8 mouse cellular contexts compared by ENCODE assay signal in genomic region chr5:137656977-137657376, GRCm38 (mm10). TPM values are rescaled to one million over a fixed set of nuclear protein-coding genes. Genes with fewer than 3 reads are reported as not detected.
DNase-seq lines count a peak whose midpoint lies in the region; ATAC-seq and TF ChIP-seq lines count a peak whose summit lies in the region.

No protein-coding gene starts in this region.

- H3K4me1 ChIP-seq in CH12.LX (ENCODE audit: control insufficient read depth in 1 of 2, insufficient read depth in 2 of 2): peaks cover 0 to 8% of the 10 kb centered on the region in 2 experiments; a peak in 2 of 4 replicates
- H3K4me1 ChIP-seq in embryonic facial prominence, embryonic 14.5 days (ENCODE audit: control insufficient read depth, insufficient read depth, low read length): no peaks in the 10 kb centered on the region
- H3K4me1 ChIP-seq in heart, postnatal 0 days (ENCODE audit: control insufficient read depth, insufficient read depth): no peaks in the 10 kb centered on the region
- no peaks in the 10 kb centered on the region for H3K4me1 ChIP-seq in liver, embryonic 14.5 days (replicated peaks; ENCODE audit: control insufficient read depth in 2 of 2, insufficient read depth in 2 of 2, low read length in 1 of 2)
- no peaks in the 10 kb centered on the region for H3K4me1 ChIP-seq in neural tube, embryonic 13.5 days (replicated peaks)

- H3K4me3 ChIP-seq in CH12.LX (replicated peaks in 1 of 3; ENCODE audit: low read depth in 2 of 3, low read length in 2 of 3, poor library complexity in 1 of 3): no peak overlapping the region
- H3K4me3 ChIP-seq in embryonic facial prominence, embryonic 14.5 days (ENCODE audit: low read depth, low read length): no peak overlapping the region
- H3K4me3 ChIP-seq in heart, postnatal 0 days (ENCODE audit: low read depth, low read length): no peak overlapping the region
- no peak overlapping the region for H3K4me3 ChIP-seq in liver, embryonic 14.5 days (ENCODE audit: insufficient read depth in 1 of 2, low read depth in 2 of 2, low read length in 2 of 2)
- H3K4me3 ChIP-seq in neural tube, embryonic 13.5 days: no peak overlapping the region

- peaks cover 16 to 79% of the 10 kb centered on the region in 2 experiments for H3K36me3 ChIP-seq in CH12.LX (replicated peaks in 1 of 2; ENCODE audit: control insufficient read depth in 1 of 2, insufficient read depth in 1 of 2, low read length in 1 of 2)
- H3K36me3 ChIP-seq in embryonic facial prominence, embryonic 14.5 days (ENCODE audit: control insufficient read depth, insufficient read depth, low read length): peaks cover 21% of the 10 kb centered on the region
- H3K36me3 ChIP-seq in heart, postnatal 0 days (replicated peaks; ENCODE audit: control insufficient read depth, insufficient read depth, low read length): peaks cover 37% of the 10 kb centered on the region
- peaks cover 81% of the 10 kb centered on the region for H3K36me3 ChIP-seq in liver, embryonic 14.5 days (replicated peaks; ENCODE audit: control insufficient read depth, insufficient read depth, low read depth)
- H3K36me3 ChIP-seq in neural tube, embryonic 13.5 days: peaks cover 49% of the 10 kb centered on the region

- no peak overlapping the region for H3K27ac ChIP-seq in CH12.LX (ENCODE audit: insufficient read depth, low read depth)
- H3K27ac ChIP-seq in embryonic facial prominence, embryonic 14.5 days (replicated peaks; ENCODE audit: low read depth, low read length): no peak overlapping the region
- H3K27ac ChIP-seq in heart, postnatal 0 days (ENCODE audit: low read depth): 0 out of 2 replicates have a peak overlapping the region, but pooled peaks have one; percentile 47
- H3K27ac ChIP-seq in liver, embryonic 14.5 days: no peak overlapping the region
- peak overlapping the region; percentile 9; the same call in 1 of the 2 replicates for H3K27ac ChIP-seq in neural tube, embryonic 13.5 days (replicated peaks)

- ATAC-seq in embryonic facial prominence, embryonic 14.5 days (ENCODE audit: low read depth): peak; percentile 72
- peak; percentile 69 for ATAC-seq in heart, postnatal 0 days (ENCODE audit: insufficient read depth, low read depth)
- no peak for ATAC-seq in liver, embryonic 14.5 days (ENCODE audit: insufficient read depth)
- peak; percentile 57; the same call in 1 of the 2 replicates for ATAC-seq in neural tube, embryonic 13.5 days (ENCODE audit: low read depth)

- TF ChIP-seq EP300 in CH12.LX (IDR thresholded peaks at IDR 0.05; ENCODE audit: low read length): no peak
- TF ChIP-seq EP300 in heart, postnatal 0 days (IDR thresholded peaks at IDR 0.05; ENCODE audit: low read depth): peak; percentile 61; the same call in 1 of the 2 replicates
- no peak for TF ChIP-seq EP300 in liver, embryonic 14.5 days (IDR thresholded peaks at IDR 0.05; ENCODE audit: low read depth)

- dilution Hi-C loops in CH12.LX (cut with MboI; ENCODE audit: extremely low pct_ligation_motif_present, extremely low pct_unique_long_range_greater_than_20kb, low sequenced_read_pairs): no loop called here

- H3K79me2 ChIP-seq in CH12.LX (replicated peaks; ENCODE audit: control insufficient read depth, extremely low read depth, insufficient read depth, poor library complexity, severe bottlenecking): no peaks in the 10 kb centered on the region

- no peak for TF ChIP-seq POLR2A in CH12.LX (IDR thresholded peaks at IDR 0.05; ENCODE audit: low read depth, low read length)

- TF ChIP-seq RAD21 in CH12.LX (IDR thresholded peaks at IDR 0.05; ENCODE audit: low read depth, low read length): peak; percentile 84

- TF ChIP-seq CTCF in CH12.LX (conservative IDR thresholded peaks at IDR 0.05 in 1 of 2, IDR thresholded peaks at IDR 0.05 in 1 of 2; ENCODE audit: low read depth in 2 of 2, low read length in 2 of 2): peak; percentile 31 to 89
- peak; percentile 86 for TF ChIP-seq CTCF in heart, postnatal 0 days (IDR thresholded peaks at IDR 0.05; ENCODE audit: low read depth)
- peak; percentile 87 for TF ChIP-seq CTCF in liver, embryonic 14.5 days (IDR thresholded peaks at IDR 0.05; ENCODE audit: low read depth)

- DNase-seq in CH12.LX (ENCODE audit: extremely low read depth): peak; percentile 61
- DNase-seq in adrenal gland, postnatal 25 days: peak; percentile 53
- DNase-seq in embryonic facial prominence, embryonic 14.5 days (ENCODE audit: low spot score): peak; percentile 87
- DNase-seq in heart, postnatal 0 days (ENCODE audit: low spot score): peak; percentile 78
- peak; percentile 84 to 89 for DNase-seq in kidney, postnatal 36 days
- peak in 1 of 3 experiments; percentile 54 for DNase-seq in liver, embryonic 14.5 days (ENCODE audit: low read depth in 3 of 3, low spot score in 3 of 3)
- peak; percentile 66 for DNase-seq in thymus, postnatal 25 days

- no peak overlapping the region for H3K9ac ChIP-seq in CH12.LX (ENCODE audit: insufficient read depth, low read depth)
- H3K9ac ChIP-seq in embryonic facial prominence, embryonic 14.5 days (ENCODE audit: low read depth, low read length): no peak overlapping the region
- no peak overlapping the region for H3K9ac ChIP-seq in heart, postnatal 0 days (replicated peaks; ENCODE audit: low read depth, low read length)
- H3K9ac ChIP-seq in liver, embryonic 14.5 days (replicated peaks): no peak overlapping the region
- no peak overlapping the region for H3K9ac ChIP-seq in neural tube, embryonic 13.5 days

- H3K9me3 ChIP-seq in CH12.LX (replicated peaks; ENCODE audit: low read length): no peaks in the 10 kb centered on the region
- no peaks in the 10 kb centered on the region for H3K9me3 ChIP-seq in embryonic facial prominence, embryonic 14.5 days (ENCODE audit: control insufficient read depth, low read length)
- no peaks in the 10 kb centered on the region for H3K9me3 ChIP-seq in heart, postnatal 0 days (replicated peaks; ENCODE audit: control insufficient read depth, low read length)
- no peaks in the 10 kb centered on the region for H3K9me3 ChIP-seq in liver, embryonic 14.5 days (ENCODE audit: control insufficient read depth, low read length)
- H3K9me3 ChIP-seq in neural tube, embryonic 13.5 days: no peaks in the 10 kb centered on the region

- H3K4me2 ChIP-seq in CH12.LX (ENCODE audit: insufficient read depth, low read depth, poor library complexity, severe bottlenecking): no peak overlapping the region
- no peak overlapping the region for H3K4me2 ChIP-seq in embryonic facial prominence, embryonic 14.5 days (ENCODE audit: low read depth, low read length)
- no peak overlapping the region for H3K4me2 ChIP-seq in heart, postnatal 0 days (ENCODE audit: low read depth, low read length)
- H3K4me2 ChIP-seq in liver, embryonic 14.5 days (ENCODE audit: low read depth): no peak overlapping the region
- H3K4me2 ChIP-seq in neural tube, embryonic 13.5 days: no peak overlapping the region

- H3K27me3 ChIP-seq in CH12.LX (replicated peaks): no peaks in the 10 kb centered on the region
- H3K27me3 ChIP-seq in embryonic facial prominence, embryonic 14.5 days (replicated peaks; ENCODE audit: control insufficient read depth, insufficient read depth, low read length): no peaks in the 10 kb centered on the region
- no peaks in the 10 kb centered on the region for H3K27me3 ChIP-seq in heart, postnatal 0 days (ENCODE audit: control insufficient read depth, insufficient read depth, low read length)
- no peaks in the 10 kb centered on the region for H3K27me3 ChIP-seq in liver, embryonic 14.5 days (ENCODE audit: control insufficient read depth, insufficient read depth, low read length)
- no peaks in the 10 kb centered on the region for H3K27me3 ChIP-seq in neural tube, embryonic 13.5 days

- in situ Hi-C loops in CH12.LX (cut with MboI; ENCODE audit: low pct_ligation_motif_present, low pct_unique_long_range_greater_than_20kb, low sequenced_read_pairs): no loop called here

- WGBS in embryonic facial prominence, embryonic 14.5 days: 30% methylated on average over 6 of the region's 6 CpGs
- 26% methylated on average over 6 of the region's 6 CpGs for WGBS in heart, postnatal 0 days
- WGBS in liver, embryonic 14.5 days (ENCODE audit: insufficient replicate concordance): 49% methylated on average over 6 of the region's 6 CpGs
- 39% methylated on average over 6 of the region's 6 CpGs for WGBS in neural tube, embryonic 13.5 days

RNA-seq across cellular contexts. Expression of gene Irs3, which starts 11.5 kb away (rescaled TPM):
- total RNA-seq in CH12.LX (2012; rRNA removed) (not detected in 2 replicates), CH12.LX (2014; rRNA removed) (not detected in 2 replicates)
- not detected in 2 replicates for polyA plus RNA-seq in CH12.LX (2012; ENCODE audit: insufficient read length, low read depth)
- 4.9 and 5.7 TPM in 2 replicates for total RNA-seq in adrenal gland, postnatal 25 days (2021)
- 0.14 and 0.21 TPM in 2 replicates for polyA plus RNA-seq in embryonic facial prominence, embryonic 14.5 days (2014; fragmentation: Nextera tagmentation; extraction: Ambion mirVana)
- total RNA-seq in heart, postnatal 0 days (2014; rRNA removed; ENCODE audit: low replicate concordance): 7.6 TPM in 1 of 2 replicates, not detected in the other
- polyA plus RNA-seq in heart, postnatal 0 days (2015; fragmentation: Nextera tagmentation; extraction: Ambion mirVana): 0.08 and 0.23 TPM in 2 replicates
- 0.02 TPM in 2 replicates for polyA plus RNA-seq in liver, embryonic 14.5 days (2012; rRNA removed)
- not detected in 2 replicates for polyA plus RNA-seq in liver, embryonic 14.5 days (2014; fragmentation: Nextera tagmentation; extraction: Ambion mirVana)
- 0.20 TPM in 1 of 2 replicates, not detected in the other for polyA plus RNA-seq in neural tube, embryonic 13.5 days (2015; fragmentation: Nextera tagmentation; extraction: Ambion mirVana)

RNA-seq across cellular contexts. Expression of gene Sap25, which starts 15.8 kb away (rescaled TPM):
- total RNA-seq in CH12.LX (2012; rRNA removed): 2.2 and 2.4 TPM in 2 replicates
- total RNA-seq in CH12.LX (2014; rRNA removed): 0.72 and 2.1 TPM in 2 replicates
- 12.1 and 16.6 TPM in 2 replicates for polyA plus RNA-seq in CH12.LX (2012; ENCODE audit: insufficient read length, low read depth)
- 10.0 and 14.0 TPM in 2 replicates for total RNA-seq in adrenal gland, postnatal 25 days (2021)
- polyA plus RNA-seq in embryonic facial prominence, embryonic 14.5 days (2014; fragmentation: Nextera tagmentation; extraction: Ambion mirVana): 6.3 and 7.2 TPM in 2 replicates
- 10.4 TPM in 1 of 2 replicates, not detected in the other for total RNA-seq in heart, postnatal 0 days (2014; rRNA removed; ENCODE audit: low replicate concordance)
- 1.5 and 2.8 TPM in 2 replicates for polyA plus RNA-seq in heart, postnatal 0 days (2015; fragmentation: Nextera tagmentation; extraction: Ambion mirVana)
- 12.7 and 13.7 TPM in 2 replicates for polyA plus RNA-seq in liver, embryonic 14.5 days (2012; rRNA removed)
- 2.3 and 2.9 TPM in 2 replicates for polyA plus RNA-seq in liver, embryonic 14.5 days (2014; fragmentation: Nextera tagmentation; extraction: Ambion mirVana)
- 5.6 and 6.5 TPM in 2 replicates for polyA plus RNA-seq in neural tube, embryonic 13.5 days (2015; fragmentation: Nextera tagmentation; extraction: Ambion mirVana)

RNA-seq across cellular contexts. Expression of gene Agfg2, which starts 27.5 kb away (rescaled TPM):
- total RNA-seq in CH12.LX (2012; rRNA removed): 8.7 and 10.0 TPM in 2 replicates
- total RNA-seq in CH12.LX (2014; rRNA removed): 11.5 and 13.4 TPM in 2 replicates
- 16.7 and 16.8 TPM in 2 replicates for polyA plus RNA-seq in CH12.LX (2012; ENCODE audit: insufficient read length, low read depth)
- total RNA-seq in adrenal gland, postnatal 25 days (2021): 32.1 and 43.7 TPM in 2 replicates
- polyA plus RNA-seq in embryonic facial prominence, embryonic 14.5 days (2014; fragmentation: Nextera tagmentation; extraction: Ambion mirVana): 10.2 and 10.4 TPM in 2 replicates
- 27.0 and 28.8 TPM in 2 replicates for total RNA-seq in heart, postnatal 0 days (2014; rRNA removed; ENCODE audit: low replicate concordance)
- 14.3 and 15.5 TPM in 2 replicates for polyA plus RNA-seq in heart, postnatal 0 days (2015; fragmentation: Nextera tagmentation; extraction: Ambion mirVana)
- polyA plus RNA-seq in liver, embryonic 14.5 days (2012; rRNA removed): 22.4 and 24.6 TPM in 2 replicates
- polyA plus RNA-seq in liver, embryonic 14.5 days (2014; fragmentation: Nextera tagmentation; extraction: Ambion mirVana): 20.5 and 24.7 TPM in 2 replicates
- 15.5 and 16.6 TPM in 2 replicates for polyA plus RNA-seq in neural tube, embryonic 13.5 days (2015; fragmentation: Nextera tagmentation; extraction: Ambion mirVana)

RNA-seq across cellular contexts. Expression of gene Gm20605, which starts 28.0 kb away (rescaled TPM):
- total RNA-seq in CH12.LX (2012; rRNA removed) (1.1 and 1.5 TPM in 2 replicates), CH12.LX (2014; rRNA removed) (0.50 and 1.1 TPM in 2 replicates)
- polyA plus RNA-seq in CH12.LX (2012; ENCODE audit: insufficient read length, low read depth): 7.4 and 9.0 TPM in 2 replicates
- 13.4 and 18.2 TPM in 2 replicates for total RNA-seq in adrenal gland, postnatal 25 days (2021)
- 6.4 and 6.6 TPM in 2 replicates for polyA plus RNA-seq in embryonic facial prominence, embryonic 14.5 days (2014; fragmentation: Nextera tagmentation; extraction: Ambion mirVana)
- 1.6 and 5.3 TPM in 2 replicates for total RNA-seq in heart, postnatal 0 days (2014; rRNA removed; ENCODE audit: low replicate concordance)
- polyA plus RNA-seq in heart, postnatal 0 days (2015; fragmentation: Nextera tagmentation; extraction: Ambion mirVana): 1.8 and 2.5 TPM in 2 replicates
- polyA plus RNA-seq in liver, embryonic 14.5 days (2012; rRNA removed): 5.5 and 6.0 TPM in 2 replicates
- polyA plus RNA-seq in liver, embryonic 14.5 days (2014; fragmentation: Nextera tagmentation; extraction: Ambion mirVana): 3.2 and 3.9 TPM in 2 replicates
- 6.7 and 7.9 TPM in 2 replicates for polyA plus RNA-seq in neural tube, embryonic 13.5 days (2015; fragmentation: Nextera tagmentation; extraction: Ambion mirVana)

RNA-seq across cellular contexts. Expression of gene Lrch4, which starts 28.1 kb away (rescaled TPM):
- 20.0 and 25.6 TPM in 2 replicates for total RNA-seq in CH12.LX (2012; rRNA removed)
- total RNA-seq in CH12.LX (2014; rRNA removed): 9.0 and 9.9 TPM in 2 replicates
- polyA plus RNA-seq in CH12.LX (2012; ENCODE audit: insufficient read length, low read depth): 47.9 and 62.1 TPM in 2 replicates
- total RNA-seq in adrenal gland, postnatal 25 days (2021): 19.3 and 35.7 TPM in 2 replicates
- polyA plus RNA-seq in embryonic facial prominence, embryonic 14.5 days (2014; fragmentation: Nextera tagmentation; extraction: Ambion mirVana): 36.5 and 40.1 TPM in 2 replicates
- total RNA-seq in heart, postnatal 0 days (2014; rRNA removed; ENCODE audit: low replicate concordance): 12.7 and 19.7 TPM in 2 replicates
- 15.9 and 17.8 TPM in 2 replicates for polyA plus RNA-seq in heart, postnatal 0 days (2015; fragmentation: Nextera tagmentation; extraction: Ambion mirVana)
- polyA plus RNA-seq in liver, embryonic 14.5 days (2012; rRNA removed): 13.9 and 16.1 TPM in 2 replicates
- polyA plus RNA-seq in liver, embryonic 14.5 days (2014; fragmentation: Nextera tagmentation; extraction: Ambion mirVana): 21.7 and 23.6 TPM in 2 replicates
- 23.8 and 24.5 TPM in 2 replicates for polyA plus RNA-seq in neural tube, embryonic 13.5 days (2015; fragmentation: Nextera tagmentation; extraction: Ambion mirVana)

Comparison
In these comparisons a context has a peak if more than half of its experiments do, and no peak if none do; other contexts are left out.
1. H3K27ac ChIP-seq: peak in heart, postnatal 0 days (single experiment) and neural tube, embryonic 13.5 days (single experiment); none in CH12.LX (single experiment), embryonic facial prominence, embryonic 14.5 days (single experiment) and liver, embryonic 14.5 days (single experiment).
2. Peak in every context shown above with its lines, with median percentiles within 50 percentile points of each other: CTCF ChIP-seq.